Mouse (Mus musculus): Measurements from ENCODE around the gene Exoc6. TPM values are rescaled to one million over a fixed set of nuclear protein-coding genes. Genes with fewer than 3 reads are reported as not detected.

The Exoc6 gene
- total and polyA plus RNA-seq, 3 experiments, result 30.2 to 41.2 TPM; not detected in 1

- TF ChIP-seq NELFE (IDR thresholded peaks at IDR 0.05; ENCODE audit: low read depth, low read length) (no peak), CTCF (IDR thresholded peaks at IDR 0.05 in 2 of 3, conservative IDR thresholded peaks at IDR 0.05 in 1 of 3; ENCODE audit: control insufficient read depth in 1 of 3, insufficient read depth in 1 of 3, low read depth in 2 of 3, low read length in 3 of 3, poor library complexity in 1 of 3, severe bottlenecking in 1 of 3) (peak; percentile 68 to 88 (median 71)), HCFC1 (IDR thresholded peaks at IDR 0.05; ENCODE audit: low read depth, low read length) (no peak), TCF12 (IDR thresholded peaks at IDR 0.05; ENCODE audit: low read depth, low read length) (no peak)
Observed at GRCm38 (mm10) chr19:37529975-37530515, 20.2 kb upstream of the Exoc6 start (continued).

GRCm38 (mm10) chr19:37530601-37531000 is 19.6 kb upstream of the Exoc6 start:
- H3K79me2 ChIP-seq (ENCODE audit: control insufficient read depth, insufficient read depth, low read length, poor library complexity), result no peaks in the 10 kb centered on the region
- H3K36me3 ChIP-seq (ENCODE audit: control insufficient read depth in 1 of 2, insufficient read depth in 2 of 2, low read length in 2 of 2), result peaks cover 0 to 18% of the 10 kb centered on the region in 2 experiments; a peak in 2 of 4 replicates
- DNase-seq (ENCODE audit: low read depth, low spot score), result no peak
- no peak for TF ChIP-seq EP300 (IDR thresholded peaks at IDR 0.05; ENCODE audit: low read depth in 1 of 2, low read length in 2 of 2)
- no peak for TF ChIP-seq MAX (IDR thresholded peaks at IDR 0.05; ENCODE audit: low read length)
- TF ChIP-seq NELFE (IDR thresholded peaks at IDR 0.05; ENCODE audit: low read depth, low read length), result 0 out of 2 replicates have a peak, but pooled peaks have one; percentile 15
- no peak for TF ChIP-seq UBTF (IDR thresholded peaks at IDR 0.05; ENCODE audit: borderline replicate concordance, insufficient read depth, low read depth, low read length)
- peaks cover 13 to 20% of the 10 kb centered on the region in 2 experiments for H3K4me1 ChIP-seq (ENCODE audit: control insufficient read depth in 1 of 2, insufficient read depth in 2 of 2, low read length in 2 of 2)
- H3K4me3 ChIP-seq (ENCODE audit: control insufficient read depth in 1 of 2, insufficient read depth in 1 of 2, low read depth in 2 of 2, low read length in 2 of 2), result no peak overlapping the region
- H3K9me3 ChIP-seq (replicated peaks; ENCODE audit: insufficient read depth, low read length), result no peaks in the 10 kb centered on the region
- H3K27ac ChIP-seq (ENCODE audit: control insufficient read depth, low read depth, low read length), result no peak overlapping the region
- no peak overlapping the region for H3K9ac ChIP-seq (ENCODE audit: control insufficient read depth, low read depth, low read length, poor library complexity, severe bottlenecking)
- no peaks in the 10 kb centered on the region for H3K27me3 ChIP-seq (ENCODE audit: control insufficient read depth in 1 of 2, insufficient read depth in 2 of 2, low read length in 2 of 2)

- DNase-seq (ENCODE audit: low read depth, low spot score), result peak; percentile 70
- no peaks in the 10 kb centered on the region for H3K9me3 ChIP-seq (replicated peaks; ENCODE audit: insufficient read depth, low read length)
- H3K36me3 ChIP-seq (ENCODE audit: control insufficient read depth in 1 of 2, insufficient read depth in 2 of 2, low read length in 2 of 2), result peaks cover 0 to 19% of the 10 kb centered on the region in 2 experiments; a peak in 2 of 4 replicates
- H3K4me3 ChIP-seq (ENCODE audit: control insufficient read depth in 1 of 2, insufficient read depth in 1 of 2, low read depth in 2 of 2, low read length in 2 of 2), result no peak overlapping the region
- TF ChIP-seq RAD21 (IDR thresholded peaks at IDR 0.05; ENCODE audit: low read depth, low read length), result peak; percentile 21
- peak; percentile 57 to 73 (median 67) for TF ChIP-seq CTCF (IDR thresholded peaks at IDR 0.05 in 2 of 3, conservative IDR thresholded peaks at IDR 0.05 in 1 of 3; ENCODE audit: control insufficient read depth in 1 of 3, insufficient read depth in 1 of 3, low read depth in 2 of 3, low read length in 3 of 3, poor library complexity in 1 of 3, severe bottlenecking in 1 of 3)
- TF ChIP-seq SMC3 (IDR thresholded peaks at IDR 0.05; ENCODE audit: low read depth, low read length), result peak; percentile 51
- no peak for TF ChIP-seq BHLHE40 (IDR thresholded peaks at IDR 0.05; ENCODE audit: borderline replicate concordance, low read depth, low read length)
- no peak for TF ChIP-seq MEF2A (IDR thresholded peaks at IDR 0.05; ENCODE audit: extremely low read depth, insufficient replicate concordance, low read depth, low read length, poor library complexity, severe bottlenecking)
- TF ChIP-seq MYC (IDR thresholded peaks at IDR 0.05; ENCODE audit: low read depth, low read length), result 0 out of 2 replicates have a peak, but pooled peaks have one; percentile 45
- TF ChIP-seq POLR2AphosphoS2 (IDR thresholded peaks at IDR 0.05; ENCODE audit: low read length), result no peak
- TF ChIP-seq ZMIZ1 (IDR thresholded peaks at IDR 0.05; ENCODE audit: low read depth, low read length), result no peak
- no peak overlapping the region for H3K27ac ChIP-seq (ENCODE audit: control insufficient read depth, low read depth, low read length)
- no peaks in the 10 kb centered on the region for H3K27me3 ChIP-seq (ENCODE audit: control insufficient read depth in 1 of 2, insufficient read depth in 2 of 2, low read length in 2 of 2)
- H3K4me1 ChIP-seq (ENCODE audit: control insufficient read depth in 1 of 2, insufficient read depth in 2 of 2, low read length in 2 of 2), result peaks cover 14 to 23% of the 10 kb centered on the region in 2 experiments
- no peak overlapping the region for H3K9ac ChIP-seq (ENCODE audit: control insufficient read depth, low read depth, low read length, poor library complexity, severe bottlenecking)
- H3K79me2 ChIP-seq (ENCODE audit: control insufficient read depth, insufficient read depth, low read length, poor library complexity), result no peaks in the 10 kb centered on the region
Observed at GRCm38 (mm10) chr19:37531200-37531845, 18.9 kb upstream of the Exoc6 start.
